Mouse (Mus musculus) midbrain, embryonic 16.5 days (tissue): ENCODE measurements around the gene Hist1h2ad. TPM values are rescaled to one million over a fixed set of nuclear protein-coding genes. Genes with fewer than 3 reads are reported as not detected.
"Not testable (repeated sequence)": the region's sequence is repeated elsewhere in the genome, so short reads cannot be mapped to it uniquely, and the experiment has no call there.

Source experiments
- ATAC-seq: fragments of 200-750 bp; cut with Nextera tagmentation; 2 replicates; pipeline ENCODE4 v1.8.0; 2017; ENCODE audit warnings: moderate TSS enrichment
- H3K27ac ChIP-seq: fragments of 300-500 bp; sonication (generic); 2 replicates; pipeline ENCODE4 v1.5.1; 2014; ENCODE audit warnings: mild to moderate bottlenecking, low read length, mixed read lengths
- H3K27me3 ChIP-seq: fragments of 300-500 bp; sonication (generic); 2 replicates; pipeline ENCODE4 v1.6.1; 2014; ENCODE audit warnings: low read depth, low read length, mixed read lengths; ENCODE audit not compliant: control insufficient read depth, insufficient read depth
- H3K36me3 ChIP-seq: fragments of 300-500 bp; sonication (generic); 2 replicates; pipeline ENCODE4 v1.6.1; 2014; ENCODE audit warnings: mild to moderate bottlenecking, low read length, moderate library complexity, mixed read lengths; ENCODE audit not compliant: control insufficient read depth, insufficient read depth
- H3K4me1 ChIP-seq: fragments of 300-500 bp; sonication (generic); 2 replicates; pipeline ENCODE4 v1.6.1; 2014; ENCODE audit warnings: mild to moderate bottlenecking, low read length, mixed read lengths; ENCODE audit not compliant: control insufficient read depth, insufficient read depth
- H3K4me2 ChIP-seq: fragments of 300-500 bp; sonication (generic); 2 replicates; pipeline ENCODE4 v1.6.1; 2014; ENCODE audit warnings: mild to moderate bottlenecking, low read length, mixed read lengths
- H3K4me3 ChIP-seq: fragments of 300-500 bp; sonication (generic); 2 replicates; pipeline ENCODE4 v1.5.1; 2014; ENCODE audit warnings: low read depth, mild to moderate bottlenecking, low read length, moderate library complexity, mixed read lengths
- H3K9ac ChIP-seq: fragments of 300-500 bp; sonication (generic); 2 replicates; pipeline ENCODE4 v1.6.1; 2014; ENCODE audit warnings: low read depth, low read length, mixed read lengths
- H3K9me3 ChIP-seq: fragments of 300-500 bp; sonication (generic); replicated peaks from 2 replicates; pipeline ENCODE4 v1.6.1; 2014; ENCODE audit warnings: mild to moderate bottlenecking, low read length, mixed read lengths; ENCODE audit not compliant: control insufficient read depth, poor library complexity, severe bottlenecking
- WGBS: fragments of 180-500 bp; shearing (Covaris S2); extraction: QIAGEN DNeasy Blood & Tissue Kit; methylation state at CpG from one replicate; pipeline ENCODE4 v1.1.7; 2014; 5-methylcytosine and 5-hydroxymethylcytosine counted together
- polyA plus RNA-seq: library from polyadenylated mRNA; unstranded; fragments of >200 nt; fragmentation: Nextera tagmentation; extraction: Ambion mirVana; gene quantifications from 2 replicates; pipeline ENCODE4 v1.2.1, GENCODE M21; 2015

Gene Hist1h2ad
- polyA plus RNA-seq, 1 experiment from 2014 or later = not detected

- H3K4me1 ChIP-seq = peaks cover 31% of the 10 kb centered on the region
- 19% methylated on average over 9 of the region's 9 CpGs for WGBS
Measured at GRCm38 (mm10) chr13:23532262-23533075, 41.7 kb upstream of the Hist1h2ad start.

GRCm38 (mm10) chr13:23533560-23534367 lies 40.4 kb upstream of the Hist1h2ad start, which contains the start of gene Hist1h2af:
Gene Hist1h2af (plus strand): TSS chr13:23533906.
- H3K36me3 ChIP-seq, H3K9me3 ChIP-seq, H3K27me3 ChIP-seq: not testable (repeated sequence)
- Histone ChIP-seq H3K4me3 (peak within 1 kb of the TSS; percentile 48), H3K4me2 (peak within 1 kb of the TSS; percentile 71), H3K27ac (peak within 1 kb of the TSS; percentile 75), H3K4me1 (peaks cover 31% of the 10 kb centered on the region), H3K9ac (0 out of 2 replicates have a peak within 1 kb of the TSS, but pooled peaks have one; percentile 1)
- ATAC-seq = peak; percentile 33; the same call in 1 of the 2 replicates
- WGBS = under 1% methylated on average over 23 of the region's 53 CpGs

More at GRCm38 (mm10) chr13:23532262-23533075, 41.7 kb upstream of the Hist1h2ad start:
- H3K9ac ChIP-seq = 0 out of 2 replicates have a peak overlapping the region, but pooled peaks have one; percentile 77
- no peaks in the 10 kb centered on the region for H3K9me3 ChIP-seq
- H3K4me2 ChIP-seq = peak overlapping the region; percentile 71
- H3K27ac ChIP-seq = peak overlapping the region; percentile 97
- H3K4me3 ChIP-seq = peak overlapping the region; percentile 60
- ATAC-seq = no peak
- H3K27me3 ChIP-seq = no peaks in the 10 kb centered on the region
- H3K36me3 ChIP-seq = no peaks in the 10 kb centered on the region

DNA sequence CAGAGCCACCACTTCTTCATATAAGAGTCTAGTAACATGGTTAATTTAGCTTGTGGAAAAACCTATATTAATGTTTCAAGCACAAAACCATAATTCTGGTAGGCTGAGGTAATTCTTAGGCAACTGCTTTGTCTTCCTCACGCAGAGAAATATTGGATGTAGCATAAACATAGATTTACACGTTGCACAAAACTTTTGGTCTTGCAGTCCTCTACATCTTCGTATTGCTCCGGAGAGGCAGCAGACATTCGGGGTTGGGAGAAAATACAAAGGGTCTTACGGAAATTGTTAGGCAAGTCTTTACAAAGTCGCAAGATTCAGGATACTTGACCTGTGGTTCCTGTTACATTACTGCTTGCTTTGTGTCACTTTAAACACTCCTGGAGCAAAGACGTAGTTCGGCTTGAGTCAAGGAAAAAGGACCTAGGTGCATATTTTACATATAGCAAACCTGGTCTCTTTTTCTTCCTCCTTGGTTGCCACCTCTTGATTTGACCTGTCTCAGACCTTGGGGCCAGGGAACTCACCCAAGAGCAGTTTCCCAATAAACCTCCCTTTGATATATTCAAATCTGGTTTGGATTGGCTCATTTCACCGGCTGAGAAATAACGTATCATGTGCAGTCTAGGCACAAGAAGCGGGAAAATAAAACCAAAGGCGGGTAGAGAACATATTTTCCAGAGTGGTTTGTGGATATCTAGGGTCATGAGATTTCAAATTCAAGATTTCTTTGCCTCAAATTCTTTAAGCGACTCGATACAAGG lies 39.6 kb upstream of the Hist1h2ad start:
- Histone ChIP-seq H3K4me2 (peak overlapping the region; percentile 71), H3K9me3 (no peaks in the 10 kb centered on the region), H3K27me3 (no peaks in the 10 kb centered on the region), H3K36me3 (no peaks in the 10 kb centered on the region), H3K4me3 (peak overlapping the region; percentile 48), H3K4me1 (peaks cover 31% of the 10 kb centered on the region), H3K27ac (peak overlapping the region; percentile 54; the same call in 1 of the 2 replicates), H3K9ac (0 out of 2 replicates have a peak overlapping the region, but pooled peaks have one; percentile 1)
- WGBS = under 1% methylated on average over 15 of the region's 15 CpGs
- no peak for ATAC-seq

DNA sequence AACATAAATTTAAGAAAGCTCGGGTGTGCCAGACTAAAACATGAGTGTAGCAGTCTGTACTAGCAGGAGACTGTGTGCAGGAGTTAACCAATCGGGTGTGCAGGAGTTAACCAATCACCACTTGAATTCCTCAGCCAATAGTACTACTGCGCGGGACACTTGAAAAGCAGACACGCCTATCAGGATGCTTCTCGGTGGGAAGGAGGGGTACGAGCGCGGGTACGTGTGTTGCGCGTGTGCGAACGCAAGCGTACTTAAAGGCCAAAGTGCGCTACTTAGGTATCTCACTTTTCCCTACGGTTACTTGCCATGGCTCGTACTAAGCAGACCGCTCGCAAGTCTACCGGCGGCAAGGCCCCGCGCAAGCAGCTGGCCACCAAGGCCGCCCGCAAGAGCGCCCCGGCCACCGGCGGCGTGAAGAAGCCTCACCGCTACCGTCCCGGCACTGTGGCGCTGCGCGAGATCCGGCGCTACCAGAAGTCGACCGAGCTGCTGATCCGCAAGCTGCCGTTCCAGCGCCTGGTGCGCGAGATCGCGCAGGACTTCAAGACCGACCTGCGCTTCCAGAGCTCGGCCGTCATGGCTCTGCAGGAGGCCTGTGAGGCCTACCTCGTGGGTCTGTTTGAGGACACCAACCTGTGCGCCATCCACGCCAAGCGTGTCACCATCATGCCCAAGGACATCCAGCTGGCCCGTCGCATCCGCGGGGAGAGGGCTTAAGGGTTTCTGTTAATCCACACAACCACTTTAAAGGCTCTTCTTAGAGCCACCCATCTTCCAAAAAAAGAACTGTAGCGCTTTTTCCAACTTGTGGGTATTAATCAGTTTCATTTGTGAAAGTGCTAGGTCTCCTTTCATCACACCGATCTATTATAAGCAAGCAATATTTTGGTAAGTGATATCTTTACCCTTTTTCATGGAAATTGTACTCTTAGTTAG lies 38.8 kb upstream of the Hist1h2ad start, which contains the start of gene Hist1h3g:
Hist1h3g (plus strand) TSS at position 286 of the 939 bp plus-strand sequence.
- H3K9ac ChIP-seq = 0 out of 2 replicates have a peak within 1 kb of the TSS, but pooled peaks have one; percentile 30
- H3K4me3 ChIP-seq = peak within 1 kb of the TSS; percentile 48
- H3K27ac ChIP-seq = peak within 1 kb of the TSS; percentile 54; the same call in 1 of the 2 replicates
- H3K27me3 ChIP-seq, H3K9me3 ChIP-seq, H3K36me3 ChIP-seq: not testable (repeated sequence)
- H3K4me1 ChIP-seq = peaks cover 27% of the 10 kb centered on the region
- under 1% methylated on average over 49 of the region's 62 CpGs for WGBS
- ATAC-seq = peak; percentile 90
- peak within 1 kb of the TSS; percentile 71 for H3K4me2 ChIP-seq

DNA sequence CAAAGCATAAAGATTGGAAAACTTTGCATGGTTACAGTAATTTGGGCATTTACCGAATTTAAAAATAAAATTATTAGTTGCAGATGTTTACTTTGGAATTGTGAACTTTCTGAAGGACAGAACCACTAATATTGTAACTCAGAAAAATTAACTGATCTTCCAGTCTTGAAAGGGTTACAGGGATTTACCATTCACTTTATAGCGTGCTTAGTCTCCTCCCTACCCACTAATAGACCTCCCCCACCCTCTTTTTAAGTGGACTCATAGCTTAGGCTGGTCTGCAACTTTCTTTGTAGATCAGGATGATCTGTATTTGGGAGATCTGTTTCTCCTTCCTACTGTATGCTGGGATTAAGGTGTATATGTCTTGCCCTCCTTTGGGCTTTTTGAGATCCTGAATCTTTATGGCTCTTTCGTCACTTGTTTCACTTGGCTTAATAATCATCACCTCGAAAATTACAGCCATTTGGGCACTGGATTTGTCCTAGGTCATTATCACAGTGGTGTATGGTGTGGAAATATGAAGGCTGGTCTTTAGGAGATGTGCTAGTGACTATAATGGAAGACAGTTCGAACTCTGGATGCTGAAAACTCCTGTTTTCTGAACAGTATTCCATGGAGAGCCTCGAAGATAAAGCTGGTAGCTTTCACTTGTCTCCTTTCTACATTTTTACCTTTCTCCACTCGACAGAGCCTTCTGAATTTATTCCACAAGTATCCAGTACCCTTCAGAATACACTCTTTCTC lies 37.9 kb upstream of the Hist1h2ad start:
- Histone ChIP-seq H3K4me3 (no peak overlapping the region), H3K9me3 (no peaks in the 10 kb centered on the region), H3K4me2 (peak overlapping the region; percentile 17; the same call in 1 of the 2 replicates), H3K9ac (no peak overlapping the region), H3K4me1 (peaks cover 27% of the 10 kb centered on the region), H3K27me3 (no peaks in the 10 kb centered on the region), H3K36me3 (no peaks in the 10 kb centered on the region), H3K27ac (no peak overlapping the region)
- WGBS = 19% methylated on average over 7 of the region's 7 CpGs
- no peak for ATAC-seq

GRCm38 (mm10) chr13:23537006-23537710 lies 37.0 kb upstream of the Hist1h2ad start:
- Histone ChIP-seq H3K27ac (no peak overlapping the region), H3K4me3 (no peak overlapping the region), H3K4me2 (no peak overlapping the region), H3K4me1 (peaks cover 23% of the 10 kb centered on the region), H3K9ac (no peak overlapping the region), H3K27me3 (no peaks in the 10 kb centered on the region), H3K36me3 (no peaks in the 10 kb centered on the region), H3K9me3 (no peaks in the 10 kb centered on the region)
- ATAC-seq = no peak
- WGBS = 79% methylated on average over 3 of the region's 3 CpGs

DNA sequence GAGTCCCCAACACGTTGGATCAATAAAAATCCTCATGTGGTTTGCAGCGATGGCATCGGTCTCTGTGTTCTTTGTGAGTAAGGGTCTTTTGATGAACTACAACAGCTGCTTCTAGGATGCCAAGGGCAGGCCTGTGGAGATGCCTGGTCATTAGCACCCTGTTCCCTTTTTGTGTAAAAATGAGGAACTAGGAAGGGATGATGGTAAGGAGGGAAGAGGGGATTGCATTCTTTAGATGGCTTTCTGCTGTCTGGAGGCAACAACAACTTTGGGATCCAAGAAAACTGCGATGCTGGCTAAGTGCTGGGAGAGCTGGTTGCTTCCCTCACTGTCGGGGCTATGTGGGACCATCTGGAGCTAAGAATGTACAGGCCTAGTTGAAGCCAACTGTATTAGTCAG lies 35.9 kb upstream of the Hist1h2ad start:
- H3K27me3 ChIP-seq = no peaks in the 10 kb centered on the region
- H3K36me3 ChIP-seq = no peaks in the 10 kb centered on the region
- H3K4me3 ChIP-seq = no peak overlapping the region
- 79% methylated on average over 5 of the region's 5 CpGs for WGBS
- no peak overlapping the region for H3K9ac ChIP-seq
- H3K4me1 ChIP-seq = peaks cover 16% of the 10 kb centered on the region
- H3K4me2 ChIP-seq = no peak overlapping the region
- H3K27ac ChIP-seq = no peak overlapping the region
- ATAC-seq = no peak
- H3K9me3 ChIP-seq = no peaks in the 10 kb centered on the region
